Mouse (Mus musculus): ENCODE results near the gene Adgrf4.

- no peak for TF ChIP-seq CTCF (IDR thresholded peaks at IDR 0.05; ENCODE audit: low read depth, low read length)
- no peak for TF ChIP-seq POLR2A (IDR thresholded peaks at IDR 0.05; ENCODE audit: insufficient read depth, low read length)
- no peak for TF ChIP-seq EP300 (IDR thresholded peaks at IDR 0.05; ENCODE audit: insufficient read depth, low read depth, low read length)
Observed at GRCm38 (mm10) chr17:42608270-42608669, 83.8 kb downstream of the Adgrf4 start.

Measured in ES-Bruce4 (cell line).